Mouse (Mus musculus) embryonic facial prominence, embryonic 15.5 days (tissue): Measurements from ENCODE around the gene Zfp788. TPM values are rescaled to one million over a fixed set of nuclear protein-coding genes. Genes with fewer than 3 reads are reported as not detected.

Source experiments
- polyA plus RNA-seq: library from polyadenylated mRNA; unstranded; fragments of >200 nt; fragmentation: Nextera tagmentation; extraction: Ambion mirVana; gene quantifications from 2 replicates; pipeline ENCODE4 v1.2.1, GENCODE M21; 2015

The Zfp788 gene
- polyA plus RNA-seq, 1 experiment from 2014 or later = 10.8 TPM

Other genes starting within 250 kb of the Zfp788 start
- gene AI987944, start 239.8 kb upstream of the Zfp788 start, polyA plus RNA-seq = 11.2 and 13.3 TPM in 2 replicates
- 0.16 and 0.20 TPM in 2 replicates for gene Vmn2r57, start 184.5 kb upstream of the Zfp788 start, polyA plus RNA-seq
- gene Gm20449, start 133.8 kb upstream of the Zfp788 start, polyA plus RNA-seq = 0.11 and 0.32 TPM in 2 replicates
- 10.4 and 11.1 TPM in 2 replicates for gene AW146154, start 133.3 kb upstream of the Zfp788 start, polyA plus RNA-seq
- gene Gm6871, start 59.5 kb upstream of the Zfp788 start, polyA plus RNA-seq = not detected in 2 replicates
- gene 2610021A01Rik, start 34.0 kb upstream of the Zfp788 start, polyA plus RNA-seq = 10.2 and 11.2 TPM in 2 replicates
- gene Vmn2r58, start 239.5 kb downstream of the Zfp788 start, polyA plus RNA-seq = not detected in 2 replicates